Mouse (Mus musculus) megakaryocyte, embryonic 14.5 days (primary cell): ENCODE results near the gene Gls. TPM values are rescaled to one million over a fixed set of nuclear protein-coding genes. Genes with fewer than 3 reads are reported as not detected.
A peak's percentile ranks its signal among the peaks of the same experiment; 100 is the strongest.

Experiments
- H3K27me3 ChIP-seq: replicated peaks from 2 replicates; pipeline ENCODE3; 2012; ENCODE audit warnings: inconsistent platforms
- H3K36me3 ChIP-seq: replicated peaks from 2 replicates; pipeline ENCODE3; 2012; ENCODE audit warnings: low read length, inconsistent platforms, mixed read lengths
- H3K4me1 ChIP-seq: 2 replicates; pipeline ENCODE4 v1.6.1; 2012; ENCODE audit warnings: inconsistent platforms
- H3K4me3 ChIP-seq: replicated peaks from 2 replicates; pipeline ENCODE3; 2012; ENCODE audit warnings: moderate library complexity, mild to moderate bottlenecking, inconsistent platforms
- H3K9me3 ChIP-seq: 2 replicates; pipeline ENCODE4 v1.6.1; 2012; ENCODE audit warnings: inconsistent platforms
- FLI1 ChIP-seq: IDR thresholded peaks from 2 replicates; pipeline ENCODE4 v1.6.1; 2012; ENCODE audit warnings: low read length, inconsistent platforms, mixed read lengths
- GATA1 ChIP-seq: IDR thresholded peaks from 3 replicates; pipeline ENCODE4 v1.6.1; 2012; ENCODE audit warnings: mixed read lengths, low read length, inconsistent platforms, borderline replicate concordance
- polyA plus RNA-seq: library from polyadenylated mRNA; stranded (reverse); fragments of >175 nt; gene quantifications from 2 replicates; pipeline ENCODE4 v1.2.3, GENCODE M21; 2012; ENCODE audit warnings: low replicate concordance; ENCODE audit not compliant: insufficient read depth

Gene Gls
- polyA plus RNA-seq, 1 experiment = 10.6 TPM

GRCm38 (mm10) chr1:52158490-52159381, 74.3 kb downstream of the Gls start:
- Histone ChIP-seq H3K27me3 (no peaks in the 10 kb centered on the region), H3K4me3 (no peak overlapping the region), H3K9me3 (no peaks in the 10 kb centered on the region), H3K36me3 (peaks cover 96% of the 10 kb centered on the region), H3K4me1 (no peaks in the 10 kb centered on the region)
- TF ChIP-seq GATA1 (no peak), FLI1 (no peak)

- H3K27me3 ChIP-seq = no peaks in the 10 kb centered on the region
- no peaks in the 10 kb centered on the region for H3K4me1 ChIP-seq
- H3K4me3 ChIP-seq = no peak overlapping the region
- no peaks in the 10 kb centered on the region for H3K9me3 ChIP-seq
- TF ChIP-seq FLI1 (no peak), GATA1 (no peak)
- H3K36me3 ChIP-seq = peaks cover 97% of the 10 kb centered on the region
Observed at GRCm38 (mm10) chr1:52158040-52158439, 75.0 kb downstream of the Gls start.

GRCm38 (mm10) chr1:52156351-52156750, 76.7 kb downstream of the Gls start:
- H3K36me3 ChIP-seq = peaks cover 98% of the 10 kb centered on the region
- no peaks in the 10 kb centered on the region for H3K9me3 ChIP-seq
- no peaks in the 10 kb centered on the region for H3K27me3 ChIP-seq
- H3K4me3 ChIP-seq = no peak overlapping the region
- H3K4me1 ChIP-seq = peaks cover 5% of the 10 kb centered on the region; the same call in 1 of the 2 replicates
- TF ChIP-seq FLI1 (no peak), GATA1 (no peak)

GRCm38 (mm10) chr1:52154890-52155289, 78.1 kb downstream of the Gls start:
- Histone ChIP-seq H3K4me3 (no peak overlapping the region), H3K4me1 (peaks cover 20% of the 10 kb centered on the region), H3K27me3 (no peaks in the 10 kb centered on the region), H3K36me3 (peaks cover 100% of the 10 kb centered on the region), H3K9me3 (no peaks in the 10 kb centered on the region)
- TF ChIP-seq GATA1 (no peak), FLI1 (no peak)

GRCm38 (mm10) chr1:52152936-52153335, 80.1 kb downstream of the Gls start:
- peaks cover 100% of the 10 kb centered on the region for H3K36me3 ChIP-seq
- no peak for TF ChIP-seq FLI1
- TF ChIP-seq GATA1 = no peak
- H3K4me1 ChIP-seq = peaks cover 33% of the 10 kb centered on the region
- no peaks in the 10 kb centered on the region for H3K9me3 ChIP-seq
- H3K4me3 ChIP-seq = no peak overlapping the region
- no peaks in the 10 kb centered on the region for H3K27me3 ChIP-seq

- no peaks in the 10 kb centered on the region for H3K9me3 ChIP-seq
- TF ChIP-seq GATA1 (no peak), FLI1 (no peak)
- no peak overlapping the region for H3K4me3 ChIP-seq
- H3K4me1 ChIP-seq = peaks cover 37% of the 10 kb centered on the region
- H3K27me3 ChIP-seq = no peaks in the 10 kb centered on the region
- H3K36me3 ChIP-seq = peaks cover 100% of the 10 kb centered on the region
Observed at GRCm38 (mm10) chr1:52152369-52152768, 80.7 kb downstream of the Gls start.

GRCm38 (mm10) chr1:52151166-52151565, 81.9 kb downstream of the Gls start:
- TF ChIP-seq FLI1 (no peak), GATA1 (no peak)
- Histone ChIP-seq H3K27me3 (no peaks in the 10 kb centered on the region), H3K36me3 (peaks cover 100% of the 10 kb centered on the region), H3K4me3 (no peak overlapping the region), H3K4me1 (peaks cover 44% of the 10 kb centered on the region), H3K9me3 (no peaks in the 10 kb centered on the region)

- H3K4me3 ChIP-seq = peak overlapping the region; percentile 81
- H3K36me3 ChIP-seq = peaks cover 100% of the 10 kb centered on the region
- H3K4me1 ChIP-seq = peaks cover 44% of the 10 kb centered on the region
- H3K9me3 ChIP-seq = no peaks in the 10 kb centered on the region
- no peaks in the 10 kb centered on the region for H3K27me3 ChIP-seq
- TF ChIP-seq FLI1 (no peak), GATA1 (peak; percentile 46; the same call in 1 of the 3 replicates)
Observed at GRCm38 (mm10) chr1:52150676-52151075, 82.4 kb downstream of the Gls start.

- peaks cover 100% of the 10 kb centered on the region for H3K36me3 ChIP-seq
- peak overlapping the region; percentile 79 for H3K4me3 ChIP-seq
- H3K9me3 ChIP-seq = no peaks in the 10 kb centered on the region
- TF ChIP-seq GATA1 (no peak), FLI1 (no peak)
- H3K27me3 ChIP-seq = no peaks in the 10 kb centered on the region
- H3K4me1 ChIP-seq = peaks cover 44% of the 10 kb centered on the region
Observed at GRCm38 (mm10) chr1:52149934-52150346, 83.1 kb downstream of the Gls start.

- H3K36me3 ChIP-seq = peaks cover 100% of the 10 kb centered on the region
- H3K27me3 ChIP-seq = no peaks in the 10 kb centered on the region
- TF ChIP-seq GATA1 (no peak), FLI1 (no peak)
- no peak overlapping the region for H3K4me3 ChIP-seq
- peaks cover 44% of the 10 kb centered on the region for H3K4me1 ChIP-seq
- H3K9me3 ChIP-seq = no peaks in the 10 kb centered on the region
Observed at GRCm38 (mm10) chr1:52148696-52149095, 84.3 kb downstream of the Gls start.
